Mouse (Mus musculus) stomach, embryonic 14.5 days (tissue): ENCODE measurements around the gene Cep104. TPM values are rescaled to one million over a fixed set of nuclear protein-coding genes. Genes with fewer than 3 reads are reported as not detected.

ENCODE experiments used
- ATAC-seq: fragments of 200-750 bp; cut with Nextera tagmentation; 2 replicates; pipeline ENCODE4 v1.8.0; 2017; ENCODE audit warnings: low read depth, moderate TSS enrichment; ENCODE audit not compliant: insufficient number of reproducible peaks, insufficient read depth, low FRiP score
- H3K27ac ChIP-seq: fragments of 300-500 bp; sonication (generic); 2 replicates; pipeline ENCODE4 v1.5.1; 2014; ENCODE audit warnings: mild to moderate bottlenecking, low read length, moderate library complexity, mixed read lengths
- H3K27me3 ChIP-seq: fragments of 300-500 bp; sonication (generic); 2 replicates; pipeline ENCODE4 v1.6.1; 2014; ENCODE audit warnings: low read length, control low read depth, mixed read lengths; ENCODE audit not compliant: control insufficient read depth, insufficient read depth
- H3K36me3 ChIP-seq: fragments of 300-500 bp; sonication (generic); 2 replicates; pipeline ENCODE4 v1.6.1; 2014; ENCODE audit warnings: mild to moderate bottlenecking, control low read depth, low read length, moderate library complexity, mixed read lengths; ENCODE audit not compliant: control insufficient read depth, insufficient read depth
- H3K4me1 ChIP-seq: fragments of 300-500 bp; sonication (generic); 2 replicates; pipeline ENCODE4 v1.6.1; 2014; ENCODE audit warnings: low read length, control low read depth, mixed read lengths; ENCODE audit not compliant: control insufficient read depth, insufficient read depth
- H3K4me2 ChIP-seq: fragments of 300-500 bp; sonication (generic); replicated peaks from 2 replicates; pipeline ENCODE4 v1.6.1; 2014; ENCODE audit warnings: low read depth, low read length, control low read depth
- H3K4me3 ChIP-seq: fragments of 300-500 bp; sonication (generic); 2 replicates; pipeline ENCODE4 v1.5.1; 2014; ENCODE audit warnings: low read depth, low read length, control low read depth
- H3K9ac ChIP-seq: fragments of 300-500 bp; sonication (generic); replicated peaks from 2 replicates; pipeline ENCODE4 v1.6.1; 2014; ENCODE audit warnings: low read depth, mild to moderate bottlenecking, control low read depth, low read length, moderate library complexity, mixed read lengths
- H3K9me3 ChIP-seq: fragments of 300-500 bp; sonication (generic); 2 replicates; pipeline ENCODE4 v1.6.1; 2016; ENCODE audit warnings: low read depth, low read length, control low read depth; ENCODE audit not compliant: control insufficient read depth
- WGBS: fragments of 180-500 bp; shearing (Covaris S2); extraction: QIAGEN DNeasy Blood & Tissue Kit; methylation state at CpG from one replicate; pipeline ENCODE4 v1.1.7; 2014; 5-methylcytosine and 5-hydroxymethylcytosine counted together
- polyA plus RNA-seq: library from polyadenylated mRNA; unstranded; fragments of >200 nt; fragmentation: Nextera tagmentation; extraction: Ambion mirVana; gene quantifications from 2 replicates; pipeline ENCODE4 v1.2.1, GENCODE M21; 2014

Cep104 gene
- polyA plus RNA-seq, 1 experiment from 2014 or later, result 16.9 TPM

GRCm38 (mm10) chr4:154022844-154023243 is 47.9 kb downstream of the Cep104 start:
- H3K4me2 ChIP-seq, result no peak overlapping the region
- H3K9me3 ChIP-seq, result no peaks in the 10 kb centered on the region
- no peaks in the 10 kb centered on the region for H3K27me3 ChIP-seq
- WGBS, result 41% methylated on average over 4 of the region's 4 CpGs
- no peak for ATAC-seq
- peaks cover 34% of the 10 kb centered on the region for H3K36me3 ChIP-seq
- H3K9ac ChIP-seq, result no peak overlapping the region
- H3K4me3 ChIP-seq, result no peak overlapping the region
- peaks cover 28% of the 10 kb centered on the region for H3K4me1 ChIP-seq
- 0 out of 2 replicates have a peak overlapping the region, but pooled peaks have one; percentile 27 for H3K27ac ChIP-seq

GRCm38 (mm10) chr4:154023754-154024601 is 49.0 kb downstream of the Cep104 start:
- Histone ChIP-seq H3K4me3 (0 out of 2 replicates have a peak overlapping the region, but pooled peaks have one; percentile 41), H3K27me3 (no peaks in the 10 kb centered on the region), H3K4me1 (peaks cover 28% of the 10 kb centered on the region), H3K9ac (no peak overlapping the region), H3K36me3 (peaks cover 24% of the 10 kb centered on the region), H3K27ac (no peak overlapping the region), H3K9me3 (no peaks in the 10 kb centered on the region), H3K4me2 (peak overlapping the region; percentile 79; the same call in 1 of the 2 replicates)
- ATAC-seq, result peak; percentile 64; the same call in 1 of the 2 replicates
- WGBS, result 14% methylated on average over 8 of the region's 8 CpGs

- Histone ChIP-seq H3K27me3 (no peaks in the 10 kb centered on the region), H3K4me1 (peaks cover 28% of the 10 kb centered on the region), H3K9ac (peak overlapping the region; percentile 45; the same call in 1 of the 2 replicates), H3K36me3 (peaks cover 16% of the 10 kb centered on the region), H3K4me2 (peak overlapping the region; percentile 79), H3K4me3 (peak overlapping the region; percentile 41), H3K9me3 (no peaks in the 10 kb centered on the region), H3K27ac (peak overlapping the region; percentile 67; the same call in 1 of the 2 replicates)
- ATAC-seq, result no peak
- 28% methylated on average over 17 of the region's 17 CpGs for WGBS
Measured at GRCm38 (mm10) chr4:154024729-154025521, 49.9 kb downstream of the Cep104 start.

- ATAC-seq, result peak; percentile 81
- H3K4me1 ChIP-seq, result peaks cover 28% of the 10 kb centered on the region
- WGBS, result 2% methylated on average over 33 of the region's 33 CpGs
- no peaks in the 10 kb centered on the region for H3K27me3 ChIP-seq
- peak within 1 kb of the TSS; percentile 45 for H3K9ac ChIP-seq
- H3K9me3 ChIP-seq, result no peaks in the 10 kb centered on the region
- H3K4me2 ChIP-seq, result peak within 1 kb of the TSS; percentile 79
- H3K27ac ChIP-seq, result peak within 1 kb of the TSS; percentile 67; the same call in 1 of the 2 replicates
- peak within 1 kb of the TSS; percentile 41 for H3K4me3 ChIP-seq
- peaks cover 7% of the 10 kb centered on the region for H3K36me3 ChIP-seq
Measured at GRCm38 (mm10) chr4:154025641-154026440, 50.8 kb downstream of the Cep104 start, which contains the start of gene Smim1. Smim1 (minus strand) TSS chr4:154026230.

- Histone ChIP-seq H3K4me3 (peak overlapping the region; percentile 41), H3K36me3 (peaks cover under 1% of the 10 kb centered on the region), H3K27ac (no peak overlapping the region; the same call in 1 of the 2 replicates), H3K9ac (no peak overlapping the region), H3K9me3 (no peaks in the 10 kb centered on the region), H3K27me3 (no peaks in the 10 kb centered on the region), H3K4me2 (peak overlapping the region; percentile 79), H3K4me1 (peaks cover 28% of the 10 kb centered on the region)
- WGBS, result 36% methylated on average over 2 of the region's 2 CpGs
- no peak for ATAC-seq
Measured at GRCm38 (mm10) chr4:154026441-154026761, 51.4 kb downstream of the Cep104 start.

DNA sequence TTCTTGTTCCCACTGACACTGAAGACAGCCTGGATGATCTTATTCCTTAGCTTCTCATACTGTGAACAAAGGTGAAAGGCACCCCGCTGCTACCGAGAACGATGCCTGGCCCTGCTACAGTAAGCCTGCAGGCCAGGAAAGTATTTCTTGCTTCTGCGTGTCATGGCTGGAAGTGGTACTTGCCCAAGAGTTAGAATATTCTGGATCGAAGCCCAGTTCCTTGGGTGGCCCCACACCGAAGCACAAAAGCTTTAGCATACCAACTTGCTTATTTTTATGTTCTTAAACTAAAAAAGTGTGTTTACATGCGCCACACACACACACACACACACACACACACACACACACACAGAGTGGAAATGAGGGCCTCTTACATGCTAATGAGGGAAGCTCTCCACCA is 53.1 kb downstream of the Cep104 start:
- no peak overlapping the region for H3K4me2 ChIP-seq
- H3K27ac ChIP-seq, result no peak overlapping the region
- H3K36me3 ChIP-seq, result no peaks in the 10 kb centered on the region
- H3K27me3 ChIP-seq, result no peaks in the 10 kb centered on the region
- H3K4me1 ChIP-seq, result peaks cover 28% of the 10 kb centered on the region
- 81% methylated on average over 7 of the region's 7 CpGs for WGBS
- no peaks in the 10 kb centered on the region for H3K9me3 ChIP-seq
- H3K9ac ChIP-seq, result no peak overlapping the region
- no peak for ATAC-seq
- H3K4me3 ChIP-seq, result no peak overlapping the region

- no peak overlapping the region for H3K4me3 ChIP-seq
- H3K27me3 ChIP-seq, result no peaks in the 10 kb centered on the region
- H3K4me1 ChIP-seq, result peaks cover 27% of the 10 kb centered on the region
- H3K36me3 ChIP-seq, result no peaks in the 10 kb centered on the region
- H3K9ac ChIP-seq, result no peak overlapping the region
- no peak overlapping the region for H3K4me2 ChIP-seq
- no peaks in the 10 kb centered on the region for H3K9me3 ChIP-seq
- H3K27ac ChIP-seq, result no peak overlapping the region
- ATAC-seq, result no peak
Measured at GRCm38 (mm10) chr4:154028646-154029045, 53.7 kb downstream of the Cep104 start.

GRCm38 (mm10) chr4:154037123-154037522 is 62.1 kb downstream of the Cep104 start:
- Histone ChIP-seq H3K4me2 (no peak overlapping the region), H3K36me3 (no peaks in the 10 kb centered on the region), H3K9ac (no peak overlapping the region), H3K4me1 (no peaks in the 10 kb centered on the region), H3K9me3 (no peaks in the 10 kb centered on the region), H3K27me3 (no peaks in the 10 kb centered on the region), H3K27ac (no peak overlapping the region), H3K4me3 (no peak overlapping the region)
- no peak for ATAC-seq
- 36% methylated on average over 3 of the region's 3 CpGs for WGBS
